9 mouse cellular contexts compared by ENCODE assay signal in the genomic region with DNA sequence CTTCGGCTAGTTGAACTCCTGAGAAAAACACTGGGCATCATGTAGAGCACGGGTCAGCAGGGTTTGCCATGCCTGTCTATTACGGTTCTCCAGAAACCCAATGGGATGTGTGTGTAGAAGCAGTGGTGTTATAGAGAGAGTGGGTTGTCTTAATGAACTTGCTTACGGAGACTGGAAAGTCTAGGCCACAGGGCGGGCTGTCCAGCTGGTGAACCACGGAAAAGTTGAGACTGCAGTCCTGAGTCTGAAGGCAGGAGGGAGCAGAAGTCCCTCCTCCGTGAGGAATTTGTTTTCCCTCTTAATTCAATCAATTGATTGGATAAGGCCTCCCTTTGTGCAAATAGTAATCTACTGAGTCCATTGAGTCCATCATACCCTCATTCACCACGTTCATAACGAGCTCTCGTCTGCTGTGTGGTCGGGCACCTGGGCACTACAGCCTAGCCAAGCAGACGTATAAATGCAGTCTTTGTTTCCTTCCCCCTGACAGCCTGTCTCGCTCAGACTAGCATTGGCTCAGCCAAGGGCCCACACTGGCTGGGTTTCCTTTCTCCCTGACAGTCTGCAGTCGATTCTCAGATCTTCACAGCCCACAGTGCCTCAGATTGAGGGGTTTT.
DNase-seq lines count a peak whose midpoint lies in the region; ATAC-seq and TF ChIP-seq lines count a peak whose summit lies in the region.
"Had no signal": no experiment of that assay in that cellular context is flagged by ENCODE, and none has a peak within 500 bp of the region (broad histone marks: within the 10 kb centered on the region; RNA-seq: fewer than 3 reads in every experiment).

No protein-coding gene starts in this region.

- WGBS in forebrain, embryonic 14.5 days = 22% methylated on average over 14 of the region's 14 CpGs
- 52% methylated on average over 14 of the region's 14 CpGs for WGBS in intestine, postnatal 0 days
- WGBS in neural tube, embryonic 14.5 days = 39% methylated on average over 14 of the region's 14 CpGs

- no peak overlapping the region for H3K4me2 ChIP-seq in forebrain, embryonic 14.5 days (ENCODE audit: low read length)
- no peak overlapping the region for H3K4me2 ChIP-seq in intestine, postnatal 0 days (replicated peaks; ENCODE audit: low read depth)
- no peak overlapping the region for H3K4me2 ChIP-seq in neural tube, embryonic 14.5 days (ENCODE audit: low read depth, low read length)

- no peaks in the 10 kb centered on the region for H3K9me3 ChIP-seq in forebrain, embryonic 14.5 days (replicated peaks; ENCODE audit: control insufficient read depth, low read length)
- no peaks in the 10 kb centered on the region for H3K9me3 ChIP-seq in intestine, postnatal 0 days (ENCODE audit: control insufficient read depth)
- no peaks in the 10 kb centered on the region for H3K9me3 ChIP-seq in neural tube, embryonic 14.5 days (ENCODE audit: control insufficient read depth, low read length)

- no peak overlapping the region for H3K4me3 ChIP-seq in forebrain, embryonic 14.5 days (ENCODE audit: low read depth, low read length)
- no peak overlapping the region for H3K4me3 ChIP-seq in intestine, postnatal 0 days (ENCODE audit: low read depth, low read length)
- no peak overlapping the region for H3K4me3 ChIP-seq in neural tube, embryonic 14.5 days (ENCODE audit: low read depth, low read length)
- H3K4me3 ChIP-seq: layer of hippocampus, adult 2 months had no signal

- peak overlapping the region; percentile 17; the same call in 1 of the 2 replicates for H3K27ac ChIP-seq in forebrain, embryonic 14.5 days (ENCODE audit: low read depth, low read length)
- H3K27ac ChIP-seq in intestine, postnatal 0 days (ENCODE audit: low read depth, low read length) = no peak overlapping the region
- no peak overlapping the region for H3K27ac ChIP-seq in neural tube, embryonic 14.5 days (ENCODE audit: low read depth, low read length)
- H3K27ac ChIP-seq: layer of hippocampus, adult 2 months had no signal

- no peaks in the 10 kb centered on the region for H3K36me3 ChIP-seq in forebrain, embryonic 14.5 days (ENCODE audit: control insufficient read depth, insufficient read depth, low read length)
- H3K36me3 ChIP-seq in intestine, postnatal 0 days (ENCODE audit: control insufficient read depth, insufficient read depth) = no peaks in the 10 kb centered on the region
- H3K36me3 ChIP-seq in neural tube, embryonic 14.5 days (ENCODE audit: control insufficient read depth, insufficient read depth, low read length) = no peaks in the 10 kb centered on the region

- ATAC-seq in forebrain, embryonic 14.5 days = peak; percentile 88
- peak; percentile 49 for ATAC-seq in intestine, postnatal 0 days
- ATAC-seq in neural tube, embryonic 14.5 days (ENCODE audit: low read depth) = peak; percentile 54; the same call in 1 of the 2 replicates
- ATAC-seq in megakaryocyte-erythroid progenitor cell, adult 5-6 weeks (replicated peaks; ENCODE audit: low FRiP score, low TSS enrichment, poor library complexity, severe bottlenecking) = no peak

- peaks cover 10% of the 10 kb centered on the region for H3K4me1 ChIP-seq in forebrain, embryonic 14.5 days (ENCODE audit: control insufficient read depth, insufficient read depth, low read length)
- no peaks in the 10 kb centered on the region for H3K4me1 ChIP-seq in intestine, postnatal 0 days (replicated peaks; ENCODE audit: control insufficient read depth, insufficient read depth, low read length)
- H3K4me1 ChIP-seq in neural tube, embryonic 14.5 days (ENCODE audit: control insufficient read depth, insufficient read depth, low read length) = peaks cover 7% of the 10 kb centered on the region; the same call in 1 of the 2 replicates

- peak overlapping the region; percentile 22; the same call in 1 of the 2 replicates for H3K9ac ChIP-seq in forebrain, embryonic 14.5 days (ENCODE audit: low read length)
- H3K9ac ChIP-seq in intestine, postnatal 0 days (ENCODE audit: low read depth, low read length) = no peak overlapping the region
- H3K9ac ChIP-seq in neural tube, embryonic 14.5 days (replicated peaks; ENCODE audit: low read depth, low read length) = no peak overlapping the region; the same call in 1 of the 2 replicates

- peak; percentile 20 for DNase-seq in layer of hippocampus, adult 9-11 months
- DNase-seq in layer of hippocampus, adult 8-10 months (ENCODE audit: low spot score in 2 of 2) = no peak
- DNase-seq in forebrain, embryonic 14.5 days (ENCODE audit: low spot score) = peak; percentile 83
- no peak for DNase-seq in heart, adult 8-10 months (ENCODE audit: low spot score)
- no peak for DNase-seq in urinary bladder, adult 2 months (ENCODE audit: low spot score)

- 0 out of 2 replicates have a peak, but pooled peaks cover 3% of the 10 kb centered on the region for H3K27me3 ChIP-seq in forebrain, embryonic 14.5 days (replicated peaks; ENCODE audit: control insufficient read depth, insufficient read depth, low read length)
- H3K27me3 ChIP-seq in intestine, postnatal 0 days (replicated peaks; ENCODE audit: control insufficient read depth, insufficient read depth, low read length) = no peaks in the 10 kb centered on the region
- H3K27me3 ChIP-seq in neural tube, embryonic 14.5 days (ENCODE audit: control insufficient read depth, insufficient read depth, low read length) = no peaks in the 10 kb centered on the region

- no peak for TF ChIP-seq CTCF in intestine, postnatal 0 days (IDR thresholded peaks at IDR 0.05; ENCODE audit: low read depth)

Comparison
In these comparisons a context has a peak if more than half of its experiments do, and no peak if none do; other contexts are left out.
1. DNase-seq: peak in layer of hippocampus, adult 9-11 months (single experiment) and forebrain, embryonic 14.5 days (single experiment); none in layer of hippocampus, adult 8-10 months (0 of 2), heart, adult 8-10 months (single experiment) and urinary bladder, adult 2 months (single experiment).